Mouse (Mus musculus) MEL (cell line): ENCODE measurements around the gene Nupr1l. TPM values are rescaled to one million over a fixed set of nuclear protein-coding genes. Genes with fewer than 3 reads are reported as not detected.
"Not testable (repeated sequence)": the region's sequence is repeated elsewhere in the genome, so short reads cannot be mapped to it uniquely, and the experiment has no call there.

Experiments used
- DNase-seq: peaks from one replicate; pipeline ENCODE4 v3.0.0; 2011; ENCODE audit warnings: low read depth, low spot score
- H3K27ac ChIP-seq: 2 replicates; pipeline ENCODE4 v1.5.1; 2012; ENCODE audit warnings: low read depth, mild to moderate bottlenecking, control low read depth, low read length, moderate library complexity; ENCODE audit not compliant: control insufficient read depth
- H3K27me3 ChIP-seq, 2 experiments: fragments of 150-350 bp in 1 of 2; sonication (generic) in 1 of 2; 2 replicates each; pipeline ENCODE4 v1.6.1; 2012; ENCODE audit warnings: low read length in 2 of 2, mild to moderate bottlenecking in 2 of 2, improper control_type of control experiment in 1 of 2, moderate library complexity in 1 of 2; ENCODE audit not compliant: insufficient read depth in 2 of 2, control insufficient read depth in 1 of 2
- H3K36me3 ChIP-seq, 2 experiments: 2 replicates each; pipeline ENCODE4 v1.6.1; 2012 to 2014; ENCODE audit warnings: low read length in 2 of 2, improper control_type of control experiment in 1 of 2, inconsistent platforms in 1 of 2, mild to moderate bottlenecking in 1 of 2; ENCODE audit not compliant: insufficient read depth in 2 of 2, control insufficient read depth in 1 of 2
- H3K4me1 ChIP-seq, 2 experiments: fragments of 150-350 bp in 1 of 2; sonication (generic) in 1 of 2; 2 replicates each; pipeline ENCODE4 v1.6.1; 2012; ENCODE audit warnings: low read length in 2 of 2, improper control_type of control experiment in 1 of 2, mild to moderate bottlenecking in 1 of 2; ENCODE audit not compliant: insufficient read depth in 2 of 2, control insufficient read depth in 1 of 2
- H3K4me3 ChIP-seq, 2 experiments: fragments of 150-350 bp in 1 of 2; sonication (generic) in 1 of 2; 2 replicates each; pipeline ENCODE4 v1.5.1; 2012; ENCODE audit warnings: low read depth in 2 of 2, low read length in 2 of 2, mild to moderate bottlenecking in 2 of 2, moderate library complexity in 2 of 2, control low read depth in 1 of 2, improper control_type of control experiment in 1 of 2; ENCODE audit not compliant: control insufficient read depth in 1 of 2, insufficient read depth in 1 of 2
- H3K79me2 ChIP-seq: 2 replicates; pipeline ENCODE4 v1.6.1; 2012; ENCODE audit warnings: mild to moderate bottlenecking, low read length, moderate library complexity; ENCODE audit not compliant: control insufficient read depth, poor library complexity, insufficient read depth
- H3K9ac ChIP-seq: 2 replicates; pipeline ENCODE4 v1.6.1; 2012; ENCODE audit warnings: low read depth, mild to moderate bottlenecking, control low read depth, low read length, moderate library complexity; ENCODE audit not compliant: control insufficient read depth, poor library complexity, severe bottlenecking
- H3K9me3 ChIP-seq: fragments of 150-350 bp; sonication (generic); replicated peaks from 2 replicates; pipeline ENCODE4 v1.6.1; 2012; ENCODE audit warnings: mild to moderate bottlenecking, low read length, improper control_type of control experiment, moderate library complexity; ENCODE audit not compliant: insufficient read depth
- CHD2 ChIP-seq: IDR thresholded peaks from 2 replicates; pipeline ENCODE4 v1.6.1; 2011; ENCODE audit warnings: low read length, improper control_type of control experiment
- CTCF ChIP-seq, 3 experiments: IDR thresholded peaks in 2 of 3; conservative IDR thresholded peaks in 1 of 3; 2 replicates each; pipeline ENCODE4 v1.5.1; 2011 to 2012; ENCODE audit warnings: low read length in 3 of 3, low read depth in 2 of 3, mild to moderate bottlenecking in 2 of 3, improper control_type of control experiment in 1 of 3, inconsistent platforms in 1 of 3, mixed read lengths in 1 of 3, moderate library complexity in 1 of 3; ENCODE audit not compliant: control insufficient read depth in 1 of 3, insufficient read depth in 1 of 3, poor library complexity in 1 of 3, severe bottlenecking in 1 of 3
- EP300 ChIP-seq, 2 experiments: IDR thresholded peaks; 2 replicates each; pipeline ENCODE4 v1.6.1; 2011; ENCODE audit warnings: improper control_type of control experiment in 2 of 2, low read length in 2 of 2, low read depth in 1 of 2, mild to moderate bottlenecking in 1 of 2
- GATA1 ChIP-seq: IDR thresholded peaks from 2 replicates; pipeline ENCODE4 v1.6.1; 2011; ENCODE audit warnings: low read depth, low read length, improper control_type of control experiment
- HCFC1 ChIP-seq: IDR thresholded peaks from 2 replicates; pipeline ENCODE4 v1.6.1; 2012; ENCODE audit warnings: low read depth, mild to moderate bottlenecking, inconsistent platforms, low read length, improper control_type of control experiment, moderate library complexity
- JUND ChIP-seq: IDR thresholded peaks from 2 replicates; pipeline ENCODE4 v1.6.1; 2011; ENCODE audit warnings: low read depth, mild to moderate bottlenecking, improper control_type of control experiment, low read length
- MAFK ChIP-seq: IDR thresholded peaks from 2 replicates; pipeline ENCODE4 v1.6.1; 2011; ENCODE audit warnings: low read depth, mild to moderate bottlenecking, low read length, improper control_type of control experiment, borderline replicate concordance
- MYB ChIP-seq: IDR thresholded peaks from 2 replicates; pipeline ENCODE4 v1.6.1; 2011; ENCODE audit warnings: mild to moderate bottlenecking, low read depth, low read length, improper control_type of control experiment
- NELFE ChIP-seq: IDR thresholded peaks from 2 replicates; pipeline ENCODE4 v1.6.1; 2011; ENCODE audit warnings: low read depth, low read length, improper control_type of control experiment
- NRF1 ChIP-seq: IDR thresholded peaks from 2 replicates; pipeline ENCODE4 v1.6.1; 2014; ENCODE audit warnings: low read depth, mild to moderate bottlenecking, inconsistent platforms, low read length, improper control_type of control experiment, moderate library complexity; ENCODE audit not compliant: poor library complexity, insufficient read depth, severe bottlenecking
- POLR2AphosphoS2 ChIP-seq: IDR thresholded peaks from 2 replicates; pipeline ENCODE4 v1.6.1; 2011; ENCODE audit warnings: low read length, improper control_type of control experiment
- RAD21 ChIP-seq: IDR thresholded peaks from 2 replicates; pipeline ENCODE4 v1.6.1; 2011; ENCODE audit warnings: mild to moderate bottlenecking, low read depth, low read length, improper control_type of control experiment
- RCOR1 ChIP-seq: IDR thresholded peaks from 2 replicates; pipeline ENCODE4 v1.6.1; 2012; ENCODE audit warnings: low read depth, mild to moderate bottlenecking, inconsistent platforms, low read length, improper control_type of control experiment
- SMC3 ChIP-seq: IDR thresholded peaks from 2 replicates; pipeline ENCODE4 v1.6.1; 2011; ENCODE audit warnings: low read depth, low read length, improper control_type of control experiment
- TBP ChIP-seq: IDR thresholded peaks from 2 replicates; pipeline ENCODE4 v1.8.0; 2011; ENCODE audit warnings: low read depth, low read length, improper control_type of control experiment
- TCF12 ChIP-seq: IDR thresholded peaks from 2 replicates; pipeline ENCODE4 v1.6.1; 2014; ENCODE audit warnings: low read depth, mild to moderate bottlenecking, inconsistent platforms, low read length, improper control_type of control experiment, moderate library complexity
- USF1 ChIP-seq: IDR thresholded peaks from 2 replicates; pipeline ENCODE4 v1.6.1; 2014; ENCODE audit warnings: low read depth, mild to moderate bottlenecking, inconsistent platforms, low read length, improper control_type of control experiment, moderate library complexity
- ZC3H11A ChIP-seq: IDR thresholded peaks from 2 replicates; pipeline ENCODE4 v1.6.1; 2012; ENCODE audit warnings: low read depth, mild to moderate bottlenecking, inconsistent platforms, low read length, improper control_type of control experiment
- ZKSCAN1 ChIP-seq: IDR thresholded peaks from 2 replicates; pipeline ENCODE4 v1.6.1; 2012; ENCODE audit warnings: low read depth, mild to moderate bottlenecking, inconsistent platforms, low read length, improper control_type of control experiment, moderate library complexity
- ZNF384 ChIP-seq: IDR thresholded peaks from 2 replicates; pipeline ENCODE4 v1.6.1; 2012; ENCODE audit warnings: low read depth, mild to moderate bottlenecking, inconsistent platforms, low read length, improper control_type of control experiment
- polyA plus RNA-seq, 2 experiments: library from polyadenylated mRNA; stranded (reverse) in 1 of 2; unstranded in 1 of 2; fragments of >175 nt in 1 of 2; fragments of >200 nt in 1 of 2; gene quantifications; 2 replicates each; pipeline versions ENCODE4 v1.2.1 to v1.2.4; 2012; ENCODE audit warnings: low replicate concordance in 2 of 2, low read depth in 1 of 2; ENCODE audit not compliant: insufficient read length in 2 of 2, insufficient read depth in 1 of 2, missing spikeins in 1 of 2
- total RNA-seq: library from RNA; depleted of rRNA; stranded (reverse); fragments of 300-350 nt; gene quantifications from 2 replicates; pipeline ENCODE4 v1.2.3, GENCODE M21; 2012

The Nupr1l gene
- total and polyA plus RNA-seq, 3 experiments, result 0.88 to 1.2 TPM; not detected in 1

DNA sequence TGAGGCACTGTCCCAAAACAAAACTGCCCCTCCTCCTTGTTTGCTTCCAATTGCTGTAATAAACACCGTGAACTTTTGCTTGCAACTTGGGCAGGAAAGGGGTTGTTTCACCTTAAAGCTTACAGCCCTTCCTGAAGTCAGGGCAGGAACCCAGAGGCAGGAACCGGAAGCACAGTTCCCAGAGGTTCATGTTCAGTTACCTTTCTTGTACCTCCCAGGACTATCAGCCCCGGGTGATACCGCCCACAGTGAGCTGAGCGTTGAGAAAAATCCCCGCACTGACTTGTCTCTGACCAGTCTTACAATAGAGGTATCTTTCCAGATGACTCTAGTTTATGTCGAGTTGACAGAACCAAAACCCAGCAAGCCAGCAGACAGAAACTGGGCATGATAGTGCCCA lies 1.3 kb downstream of the Nupr1l start:
- no peaks in the 10 kb centered on the region for H3K9me3 ChIP-seq
- peaks cover 0 to 9% of the 10 kb centered on the region in 2 experiments; a peak in 3 of 4 replicates for H3K4me1 ChIP-seq
- H3K27me3 ChIP-seq, result no peaks in the 10 kb centered on the region
- H3K4me3 ChIP-seq, result no peak overlapping the region
- H3K36me3 ChIP-seq, result peaks cover 0 to 12% of the 10 kb centered on the region in 2 experiments; a peak in 2 of 4 replicates
- no peak overlapping the region for H3K27ac ChIP-seq
- DNase-seq, result peak; percentile 23
- H3K79me2 ChIP-seq, result peaks cover 3% of the 10 kb centered on the region; the same call in 1 of the 2 replicates
- TF ChIP-seq GATA1 (no peak), TCF12 (no peak), RCOR1 (no peak), MAFK (no peak), NRF1 (no peak), CHD2 (no peak), EP300 (IDR thresholded peaks at IDR 0.05; ENCODE audit: low read depth in 1 of 2, low read length in 2 of 2) (no peak), TBP (no peak), NELFE (no peak), JUND (no peak), POLR2AphosphoS2 (no peak), HCFC1 (no peak), ZKSCAN1 (no peak)
- no peak overlapping the region for H3K9ac ChIP-seq

DNA sequence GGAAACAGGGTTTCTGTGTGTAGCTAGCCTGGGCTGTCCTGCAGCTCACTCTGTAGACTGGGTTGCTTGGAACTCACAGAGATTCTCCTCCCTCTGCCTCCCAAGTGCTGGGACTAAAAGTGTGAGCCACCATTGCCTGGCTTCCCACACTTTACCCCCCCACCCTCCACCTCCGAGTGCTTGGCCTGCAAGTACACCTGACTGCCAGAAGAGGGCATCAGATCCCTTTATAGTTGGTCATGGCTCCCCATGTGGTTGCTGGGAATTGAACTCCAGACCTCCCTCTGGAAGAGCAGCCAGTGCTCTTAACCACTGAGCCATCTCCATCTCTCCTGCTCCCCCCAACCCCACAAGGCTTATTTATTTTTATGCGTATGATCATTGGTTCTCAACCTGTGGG lies 5.7 kb downstream of the Nupr1l start:
- Histone ChIP-seq H3K9me3 (no peaks in the 10 kb centered on the region), H3K79me2 (no peaks in the 10 kb centered on the region), H3K27ac (no peak overlapping the region), H3K9ac (no peak overlapping the region), H3K4me3 (no peak overlapping the region), H3K4me1 (peaks cover 0 to 11% of the 10 kb centered on the region in 2 experiments; a peak in 2 of 4 replicates), H3K36me3 (peaks cover 0 to 9% of the 10 kb centered on the region in 2 experiments; a peak in 2 of 4 replicates), H3K27me3 (no peaks in the 10 kb centered on the region)
- peak; percentile 80 for DNase-seq
- TF ChIP-seq TCF12 (no peak), ZKSCAN1 (no peak), HCFC1 (no peak), SMC3 (peak; percentile 78), ZNF384 (no peak), RAD21 (peak; percentile 73), ZC3H11A (peak; percentile 68; the same call in 1 of the 2 replicates), EP300 (IDR thresholded peaks at IDR 0.05; ENCODE audit: low read depth in 1 of 2, low read length in 2 of 2) (no peak), CTCF (IDR thresholded peaks at IDR 0.05 in 2 of 3, conservative IDR thresholded peaks at IDR 0.05 in 1 of 3; ENCODE audit: control insufficient read depth in 1 of 3, insufficient read depth in 1 of 3, low read depth in 2 of 3, low read length in 3 of 3, poor library complexity in 1 of 3, severe bottlenecking in 1 of 3) (peak; percentile 80 to 88 (median 80)), MYB (no peak), USF1 (no peak), CHD2 (no peak), TBP (no peak)

DNA sequence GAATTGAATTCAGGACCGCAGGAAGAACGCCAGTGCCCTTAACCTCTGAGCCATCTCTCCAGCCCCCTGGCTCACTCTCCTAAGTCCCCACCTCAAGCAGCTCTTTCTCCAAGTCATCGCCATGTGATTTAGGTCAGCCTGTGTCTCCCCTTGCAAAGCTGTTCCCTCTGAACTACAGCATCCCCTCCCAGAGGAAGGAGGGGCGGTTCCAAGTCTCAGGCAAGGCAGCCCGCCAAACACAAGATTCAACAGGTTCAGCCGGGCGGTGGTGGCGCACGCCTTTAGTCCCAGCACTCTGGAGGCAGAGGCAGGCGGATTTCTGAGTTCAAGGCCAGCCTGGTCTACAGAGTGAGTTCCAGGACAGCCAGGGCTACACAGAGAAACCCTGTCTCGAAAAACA lies 7.2 kb downstream of the Nupr1l start:
- H3K36me3 ChIP-seq, H3K79me2 ChIP-seq, H3K9me3 ChIP-seq, H3K9ac ChIP-seq, H3K4me1 ChIP-seq, H3K4me3 ChIP-seq, DNase-seq, H3K27ac ChIP-seq, H3K27me3 ChIP-seq: not testable (repeated sequence)
